Mouse (Mus musculus) forebrain, embryonic 10.5 days (tissue): ENCODE measurements around the gene Hoxc6. TPM values are rescaled to one million over a fixed set of nuclear protein-coding genes. Genes with fewer than 3 reads are reported as not detected.

Experiments
- DNase-seq: peaks from one replicate; pipeline ENCODE4 v3.0.0-alpha.2; 2017; ENCODE audit warnings: low spot score; ENCODE audit errors: extremely low spot score
- H3K27ac ChIP-seq: fragments of 300-500 bp; sonication (generic); 2 replicates; pipeline ENCODE4 v1.5.1; 2016; ENCODE audit warnings: mild to moderate bottlenecking
- H3K27me3 ChIP-seq: fragments of 300-500 bp; sonication (generic); 2 replicates; pipeline ENCODE4 v1.6.1; 2016; ENCODE audit warnings: mild to moderate bottlenecking; ENCODE audit not compliant: poor library complexity, severe bottlenecking
- H3K36me3 ChIP-seq: fragments of 300-500 bp; sonication (generic); replicated peaks from 2 replicates; pipeline ENCODE4 v1.6.1; 2016; ENCODE audit warnings: mild to moderate bottlenecking, moderate library complexity
- H3K4me1 ChIP-seq: fragments of 300-500 bp; sonication (generic); 2 replicates; pipeline ENCODE4 v1.6.1; 2016
- H3K4me3 ChIP-seq: fragments of 300-500 bp; sonication (generic); 2 replicates; pipeline ENCODE4 v1.5.1; 2016; ENCODE audit warnings: mild to moderate bottlenecking, moderate library complexity
- H3K9me3 ChIP-seq: fragments of 300-500 bp; sonication (generic); 2 replicates; pipeline ENCODE4 v1.6.1; 2016; ENCODE audit warnings: mild to moderate bottlenecking, moderate library complexity
- WGBS: fragments of 180-500 bp; shearing (Covaris S2); methylation state at CpG from one replicate; pipeline ENCODE4 v1.1.7; 2016; 5-methylcytosine and 5-hydroxymethylcytosine counted together
- polyA plus RNA-seq: library from polyadenylated mRNA; unstranded; fragments of >200 nt; fragmentation: Nextera tagmentation; extraction: Ambion mirVana; gene quantifications from 2 replicates; pipeline ENCODE4 v1.2.1, GENCODE M21; 2016

Hoxc6 gene
- polyA plus RNA-seq, 1 experiment from 2014 or later = not detected

DNA sequence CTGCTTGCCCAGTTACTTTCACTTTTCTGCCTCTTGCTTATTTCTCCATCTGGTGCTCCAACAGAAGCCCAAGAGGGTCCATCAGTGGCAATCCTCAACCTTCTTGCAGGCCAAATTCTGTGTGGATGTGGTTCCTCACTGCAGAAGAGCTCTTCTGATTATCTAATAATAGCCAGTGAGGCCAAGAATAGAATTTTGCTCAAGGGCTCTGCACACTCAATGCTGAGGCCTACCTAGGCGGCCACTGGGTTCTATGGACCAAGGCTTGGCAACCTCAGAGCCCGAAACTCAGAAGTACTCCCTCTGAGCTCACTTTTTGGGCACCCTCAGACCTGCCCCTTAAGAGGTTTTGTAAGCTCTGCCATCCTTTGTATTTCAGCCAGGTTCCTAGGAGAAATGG is 3.3 kb downstream of the Hoxc6 start:
- H3K4me1 ChIP-seq = peaks cover 18% of the 10 kb centered on the region
- H3K9me3 ChIP-seq = no peaks in the 10 kb centered on the region
- no peaks in the 10 kb centered on the region for H3K36me3 ChIP-seq
- H3K27ac ChIP-seq = no peak overlapping the region
- WGBS = 5% methylated on average over 2 of the region's 2 CpGs
- peaks cover 100% of the 10 kb centered on the region for H3K27me3 ChIP-seq
- no peak overlapping the region for H3K4me3 ChIP-seq
- DNase-seq = no peak

DNA sequence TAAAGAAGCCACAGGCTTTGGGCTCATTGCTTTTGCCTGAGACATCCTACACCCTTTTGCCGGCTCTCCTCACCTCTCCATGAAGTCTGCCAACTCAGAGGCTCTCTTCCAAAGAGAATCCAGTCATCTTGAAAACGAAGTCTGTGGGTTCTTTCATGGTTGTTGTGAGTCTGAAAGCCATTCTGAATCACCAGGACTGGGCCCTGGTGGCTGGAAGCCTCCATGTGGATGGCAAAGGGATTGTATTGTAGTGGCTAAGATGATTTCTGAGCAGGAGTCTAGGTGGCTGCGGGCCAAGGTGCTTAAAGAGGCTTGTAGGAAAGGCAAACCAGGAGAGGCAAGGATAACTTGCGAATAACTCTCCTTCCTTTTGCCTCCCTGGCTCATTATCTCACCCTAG is 4.1 kb downstream of the Hoxc6 start:
- H3K4me3 ChIP-seq = no peak overlapping the region
- no peak overlapping the region for H3K27ac ChIP-seq
- DNase-seq = no peak
- no peaks in the 10 kb centered on the region for H3K9me3 ChIP-seq
- no peaks in the 10 kb centered on the region for H3K36me3 ChIP-seq
- peaks cover 18% of the 10 kb centered on the region for H3K4me1 ChIP-seq
- H3K27me3 ChIP-seq = peaks cover 100% of the 10 kb centered on the region
- WGBS = 3% methylated on average over 4 of the region's 4 CpGs

DNA sequence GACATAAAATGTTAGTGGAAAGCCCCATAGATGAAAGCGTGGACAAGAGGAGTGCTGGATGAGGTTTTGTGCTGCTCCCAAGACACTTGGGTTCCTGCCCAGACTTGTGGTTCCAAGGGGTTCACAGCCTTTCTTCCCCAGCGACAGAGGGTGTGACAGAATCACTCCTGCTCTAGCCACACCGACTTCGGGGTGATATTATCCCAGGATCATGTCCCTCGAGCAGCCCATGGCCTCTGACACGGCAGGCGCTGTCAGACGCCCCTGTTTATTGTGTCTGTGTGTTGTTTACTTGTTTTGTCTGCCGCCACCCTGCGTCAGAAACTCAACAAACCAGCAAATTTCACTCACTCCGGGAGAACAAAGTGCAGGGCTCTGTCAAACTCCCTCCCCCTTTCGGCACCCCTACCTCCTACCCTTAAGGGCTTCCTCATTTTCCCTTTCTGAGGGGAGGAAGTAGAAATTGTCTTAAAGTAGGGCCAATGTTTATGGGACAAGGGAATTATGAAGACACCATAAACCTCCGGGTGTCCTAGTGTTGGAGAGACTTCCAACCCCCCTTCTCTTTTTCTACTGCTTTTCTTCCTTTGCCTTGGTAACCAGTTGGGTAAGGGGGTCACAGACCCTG is 4.9 kb downstream of the Hoxc6 start:
- Histone ChIP-seq H3K36me3 (no peaks in the 10 kb centered on the region), H3K27me3 (peaks cover 100% of the 10 kb centered on the region), H3K9me3 (no peaks in the 10 kb centered on the region), H3K4me1 (peaks cover 18% of the 10 kb centered on the region), H3K4me3 (no peak overlapping the region), H3K27ac (no peak overlapping the region)
- no peak for DNase-seq
- 2% methylated on average over 13 of the region's 13 CpGs for WGBS

DNA sequence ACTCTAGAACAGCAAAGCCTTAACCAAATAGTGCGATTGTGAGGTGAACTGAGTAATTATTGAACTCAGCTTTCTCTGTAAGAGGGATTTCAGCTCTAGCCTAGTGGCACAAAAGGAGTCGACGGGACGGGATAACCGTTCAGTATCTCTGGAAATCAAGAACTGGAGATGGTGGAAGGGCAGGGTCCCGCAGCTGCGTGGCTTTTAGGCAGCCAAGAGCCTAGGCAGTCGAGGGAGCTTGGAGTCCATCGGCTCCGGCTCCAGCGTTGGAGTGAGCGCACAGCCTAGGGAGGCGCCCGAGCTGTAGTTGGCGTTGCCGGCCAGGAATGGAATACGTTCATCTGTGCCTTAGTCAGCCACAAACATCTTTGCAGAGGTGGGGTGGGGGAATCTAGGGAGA is 7.3 kb downstream of the Hoxc6 start:
- H3K27me3 ChIP-seq = peaks cover 100% of the 10 kb centered on the region
- under 1% methylated on average over 17 of the region's 17 CpGs for WGBS
- H3K36me3 ChIP-seq = no peaks in the 10 kb centered on the region
- H3K27ac ChIP-seq = no peak overlapping the region
- no peak for DNase-seq
- peaks cover 4% of the 10 kb centered on the region for H3K4me1 ChIP-seq
- no peak overlapping the region for H3K4me3 ChIP-seq
- H3K9me3 ChIP-seq = no peaks in the 10 kb centered on the region

DNA sequence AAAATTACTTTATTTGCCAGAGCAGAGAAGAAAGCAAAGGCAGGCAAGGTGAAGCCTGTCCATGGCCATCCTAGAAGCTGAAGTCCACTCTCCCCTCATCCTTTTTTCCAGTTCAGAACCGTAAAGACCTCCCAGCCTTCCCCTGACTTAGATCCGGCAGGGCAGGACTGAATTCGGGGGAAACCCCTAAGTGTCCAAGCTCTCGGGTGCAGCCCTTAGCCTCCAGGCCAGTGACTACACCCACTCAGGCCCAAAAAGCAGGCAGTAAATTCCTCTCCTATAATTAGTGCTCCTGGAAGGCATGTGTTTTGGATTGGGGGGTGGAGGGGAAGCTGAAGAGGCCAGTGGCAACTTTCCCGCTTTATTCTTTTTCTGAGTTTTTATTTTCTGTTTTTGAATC is 7.7 kb downstream of the Hoxc6 start:
- no peak for DNase-seq
- Histone ChIP-seq H3K4me3 (no peak overlapping the region), H3K4me1 (no peaks in the 10 kb centered on the region), H3K36me3 (no peaks in the 10 kb centered on the region), H3K27me3 (peaks cover 100% of the 10 kb centered on the region), H3K27ac (no peak overlapping the region), H3K9me3 (no peaks in the 10 kb centered on the region)
- 2% methylated on average over 5 of the region's 5 CpGs for WGBS

DNA sequence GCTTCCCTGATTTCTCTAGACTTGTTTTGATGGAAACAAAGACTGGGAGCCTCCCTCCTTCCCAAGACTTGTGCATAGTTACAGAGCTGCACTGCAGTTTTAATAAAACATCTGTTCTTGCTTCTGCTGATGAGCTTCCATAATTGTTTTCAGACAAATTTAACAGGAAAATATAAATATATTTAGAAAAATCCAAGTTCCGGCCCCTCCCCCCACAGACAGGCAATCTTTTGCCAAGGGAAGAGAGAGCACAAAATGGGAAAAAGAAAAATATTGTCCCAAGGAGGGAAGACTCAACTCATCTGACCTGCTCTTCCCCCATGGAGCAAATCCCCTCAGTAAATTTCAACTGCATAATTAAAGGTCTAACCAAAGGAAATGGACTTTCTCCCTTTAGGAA is 8.3 kb downstream of the Hoxc6 start:
- Histone ChIP-seq H3K4me3 (no peak overlapping the region), H3K27me3 (peaks cover 100% of the 10 kb centered on the region), H3K36me3 (no peaks in the 10 kb centered on the region), H3K9me3 (no peaks in the 10 kb centered on the region), H3K27ac (no peak overlapping the region), H3K4me1 (no peaks in the 10 kb centered on the region)
- no peak for DNase-seq
- WGBS = 5% methylated on average over 1 of the region's 1 CpGs

DNA sequence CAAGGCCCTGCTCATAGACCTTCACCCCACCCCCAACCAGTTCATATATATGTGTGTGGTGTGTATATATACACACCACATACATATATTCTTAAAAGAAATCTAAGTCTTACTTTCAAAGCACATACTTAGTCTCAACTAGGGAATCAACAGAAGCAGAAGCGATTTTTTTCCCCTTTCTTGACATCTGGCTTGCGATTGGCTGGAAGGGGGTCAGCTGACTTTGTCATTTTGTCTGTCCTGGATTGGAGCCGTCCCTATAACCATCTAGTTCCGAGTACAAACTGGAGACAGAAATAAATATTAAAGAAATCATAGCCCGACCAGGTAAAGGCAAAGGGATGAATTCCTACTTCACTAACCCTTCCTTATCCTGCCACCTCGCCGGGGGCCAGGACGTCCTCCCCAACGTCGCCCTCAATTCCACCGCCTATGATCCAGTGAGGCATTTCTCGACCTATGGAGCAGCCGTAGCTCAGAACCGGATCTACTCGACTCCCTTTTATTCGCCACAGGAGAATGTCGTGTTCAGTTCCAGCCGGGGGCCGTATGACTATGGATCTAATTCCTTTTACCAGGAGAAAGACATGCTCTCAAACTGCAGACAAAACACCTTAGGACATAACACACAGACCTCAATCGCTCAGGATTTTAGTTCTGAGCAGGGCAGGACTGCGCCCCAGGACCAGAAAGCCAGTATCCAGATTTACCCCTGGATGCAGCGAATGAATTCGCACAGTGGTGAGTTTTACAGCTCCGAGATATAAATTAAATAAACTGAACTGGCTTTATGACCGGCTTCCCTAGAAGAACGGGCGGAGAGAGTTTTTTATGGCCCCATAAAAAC is 11.4 kb downstream of the Hoxc6 start:
- Histone ChIP-seq H3K4me1 (peaks cover 5% of the 10 kb centered on the region), H3K9me3 (no peaks in the 10 kb centered on the region), H3K36me3 (no peaks in the 10 kb centered on the region), H3K27me3 (peaks cover 100% of the 10 kb centered on the region), H3K27ac (no peak overlapping the region), H3K4me3 (no peak overlapping the region)
- no peak for DNase-seq
- 1% methylated on average over 27 of the region's 27 CpGs for WGBS

DNA sequence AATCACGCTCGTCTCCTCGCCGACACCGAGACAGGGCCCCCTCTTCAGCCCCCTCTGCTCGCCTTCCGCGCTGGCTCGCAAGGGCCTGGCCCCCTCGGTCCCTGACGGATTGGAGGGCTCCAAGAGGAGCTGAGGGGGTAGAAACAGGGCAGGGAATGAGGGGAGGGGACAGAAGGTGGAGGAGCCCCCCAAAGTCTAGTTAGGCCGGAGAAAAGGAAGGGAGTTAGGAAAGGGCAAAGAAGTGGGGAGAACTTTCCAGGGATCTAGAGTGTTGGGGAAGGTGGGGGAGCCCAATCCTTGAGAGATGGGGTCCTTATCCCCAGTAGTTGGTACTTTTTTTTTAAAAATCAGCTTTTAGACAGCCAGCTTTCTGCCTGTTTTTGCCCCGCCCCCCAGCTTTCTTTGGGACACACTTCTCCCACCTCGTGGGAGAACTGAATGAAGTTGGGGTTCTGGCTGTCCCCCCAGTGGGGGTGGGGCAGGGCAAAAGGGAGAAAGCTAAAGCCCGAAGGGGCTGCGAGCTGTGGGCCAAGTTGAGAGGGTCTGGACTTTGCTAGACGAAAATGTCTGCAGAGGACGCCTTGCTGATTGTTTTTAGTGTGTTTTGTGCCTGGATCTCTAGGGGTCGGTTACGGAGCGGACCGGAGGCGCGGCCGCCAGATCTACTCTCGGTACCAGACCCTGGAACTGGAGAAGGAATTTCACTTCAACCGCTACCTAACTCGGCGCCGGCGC is 12.2 kb downstream of the Hoxc6 start:
- Histone ChIP-seq H3K9me3 (no peaks in the 10 kb centered on the region), H3K27me3 (peaks cover 100% of the 10 kb centered on the region), H3K4me3 (no peak overlapping the region), H3K4me1 (peaks cover 9% of the 10 kb centered on the region), H3K27ac (no peak overlapping the region), H3K36me3 (no peaks in the 10 kb centered on the region)
- no peak for DNase-seq
- under 1% methylated on average over 31 of the region's 31 CpGs for WGBS

DNA sequence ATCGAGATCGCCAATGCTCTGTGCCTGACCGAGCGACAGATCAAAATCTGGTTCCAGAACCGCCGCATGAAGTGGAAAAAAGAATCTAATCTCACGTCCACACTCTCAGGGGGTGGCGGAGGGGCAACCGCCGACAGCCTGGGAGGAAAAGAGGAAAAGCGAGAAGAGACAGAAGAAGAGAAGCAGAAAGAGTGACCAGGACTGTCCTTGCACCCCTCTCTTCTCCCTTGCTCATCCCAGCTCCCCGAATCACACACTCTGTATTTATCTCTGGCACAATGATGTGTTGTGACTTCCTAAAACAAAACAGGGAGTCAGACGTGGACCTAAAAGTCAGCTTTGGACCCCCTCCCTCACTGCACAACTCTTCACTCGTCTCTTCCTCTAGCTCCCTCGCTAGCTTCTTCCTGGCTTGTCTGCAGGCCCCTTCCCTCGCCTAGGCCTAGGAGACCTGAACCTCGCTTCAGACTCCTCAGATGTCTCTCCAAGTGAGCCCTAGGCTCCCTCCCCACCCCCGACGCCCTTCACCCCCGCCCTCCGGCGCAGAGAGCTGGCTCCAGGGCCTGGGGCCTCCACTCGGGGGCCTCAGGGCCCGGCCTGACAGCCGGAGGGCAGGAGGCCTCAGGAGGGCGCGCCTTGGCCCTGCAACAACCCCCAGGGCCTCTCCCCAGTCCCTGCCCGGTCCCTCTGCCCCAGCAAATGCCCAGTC is 12.9 kb downstream of the Hoxc6 start:
- H3K27ac ChIP-seq = no peak overlapping the region
- no peak for DNase-seq
- H3K4me1 ChIP-seq = peaks cover 9% of the 10 kb centered on the region
- H3K4me3 ChIP-seq = no peak overlapping the region
- peaks cover 100% of the 10 kb centered on the region for H3K27me3 ChIP-seq
- no peaks in the 10 kb centered on the region for H3K36me3 ChIP-seq
- no peaks in the 10 kb centered on the region for H3K9me3 ChIP-seq
- under 1% methylated on average over 28 of the region's 28 CpGs for WGBS

DNA sequence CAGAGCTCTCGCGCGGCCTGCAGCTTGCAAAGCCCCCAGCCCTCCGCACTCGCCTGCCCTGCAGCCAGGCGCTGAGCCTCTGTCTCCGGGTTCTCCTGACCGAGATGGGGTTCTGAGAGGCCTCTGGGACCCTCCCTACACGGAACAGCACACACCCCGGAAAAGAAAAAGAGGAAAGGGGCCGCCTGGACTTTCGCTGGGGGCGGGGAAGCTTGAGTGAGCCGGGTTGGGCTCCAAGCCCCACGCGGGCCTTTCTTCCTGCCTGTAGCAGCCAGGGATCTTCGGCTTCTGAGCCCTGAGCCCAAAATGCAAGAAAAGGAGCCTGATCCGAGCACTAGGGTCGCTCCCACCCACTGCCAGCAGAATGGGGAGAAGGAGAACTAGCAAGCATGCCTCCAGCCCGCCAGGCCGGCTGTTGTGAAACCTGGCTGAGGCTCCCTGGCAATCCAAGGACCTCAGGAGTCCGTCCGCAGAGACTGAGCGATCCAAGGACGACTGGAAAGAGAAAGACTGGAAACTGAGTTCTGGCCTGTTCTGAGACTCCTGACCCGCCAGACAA is 13.9 kb downstream of the Hoxc6 start:
- DNase-seq = no peak
- WGBS = 2% methylated on average over 26 of the region's 26 CpGs
- H3K27me3 ChIP-seq = peaks cover 100% of the 10 kb centered on the region

DNA sequence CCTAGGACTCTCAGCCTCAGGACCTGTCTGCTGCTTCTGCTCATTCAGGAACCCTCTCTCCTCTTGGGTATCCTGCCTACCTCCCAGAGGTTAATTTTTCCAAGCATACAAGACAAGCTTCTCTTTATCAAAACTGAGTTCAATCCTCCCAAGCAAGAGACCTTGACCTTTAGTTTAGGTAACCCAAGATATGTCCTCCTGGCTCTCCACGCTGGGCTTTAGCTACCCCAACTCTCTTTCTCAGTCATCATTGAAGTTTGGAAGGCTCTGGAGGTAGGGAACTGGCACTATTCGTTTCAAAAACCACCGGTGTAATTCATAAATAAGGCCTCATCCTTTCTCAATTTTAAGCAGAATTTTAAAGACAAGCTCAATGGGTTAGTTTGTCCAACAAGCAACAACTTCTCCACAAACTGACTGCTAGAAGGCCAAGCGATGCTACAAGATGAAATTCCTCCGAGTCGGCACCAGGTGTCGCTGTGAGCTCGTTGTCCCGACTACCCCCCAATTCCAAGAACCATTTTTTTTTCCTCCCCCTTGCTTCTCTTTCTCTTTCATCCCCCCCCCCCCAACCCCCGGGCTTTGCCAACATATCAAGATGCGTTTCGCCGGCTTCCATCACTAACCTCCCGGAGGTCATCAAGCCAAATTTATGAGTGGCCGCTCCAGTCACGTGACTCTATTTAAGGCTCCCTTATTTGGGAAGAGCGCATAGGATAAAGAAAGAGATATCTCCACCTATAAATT is 15.4 kb downstream of the Hoxc6 start:
- no peak overlapping the region; the same call in 1 of the 2 replicates for H3K4me3 ChIP-seq
- H3K9me3 ChIP-seq = no peaks in the 10 kb centered on the region
- no peaks in the 10 kb centered on the region for H3K36me3 ChIP-seq
- DNase-seq = no peak
- WGBS = 4% methylated on average over 17 of the region's 17 CpGs
- H3K27ac ChIP-seq = no peak overlapping the region
- peaks cover 9% of the 10 kb centered on the region for H3K4me1 ChIP-seq
- H3K27me3 ChIP-seq = peaks cover 100% of the 10 kb centered on the region

More for the DNA sequence above, 13.9 kb downstream of the Hoxc6 start:
- Histone ChIP-seq H3K36me3 (no peaks in the 10 kb centered on the region), H3K4me3 (no peak overlapping the region), H3K4me1 (peaks cover 9% of the 10 kb centered on the region), H3K9me3 (no peaks in the 10 kb centered on the region), H3K27ac (no peak overlapping the region)
